Mouse (Mus musculus) MEL (cell line): ENCODE measurements around the gene Vasn. TPM values are rescaled to one million over a fixed set of nuclear protein-coding genes. Genes with fewer than 3 reads are reported as not detected.

ENCODE experiments used
- DNase-seq: peaks from one replicate; pipeline ENCODE4 v3.0.0; 2011; ENCODE audit warnings: low read depth, low spot score
- H3K27ac ChIP-seq: 2 replicates; pipeline ENCODE4 v1.5.1; 2012; ENCODE audit warnings: low read depth, mild to moderate bottlenecking, control low read depth, low read length, moderate library complexity; ENCODE audit not compliant: control insufficient read depth
- H3K27me3 ChIP-seq, 2 experiments: fragments of 150-350 bp in 1 of 2; sonication (generic) in 1 of 2; 2 replicates each; pipeline ENCODE4 v1.6.1; 2012; ENCODE audit warnings: low read length in 2 of 2, mild to moderate bottlenecking in 2 of 2, improper control_type of control experiment in 1 of 2, moderate library complexity in 1 of 2; ENCODE audit not compliant: insufficient read depth in 2 of 2, control insufficient read depth in 1 of 2
- H3K36me3 ChIP-seq, 2 experiments: 2 replicates each; pipeline ENCODE4 v1.6.1; 2012 to 2014; ENCODE audit warnings: low read length in 2 of 2, improper control_type of control experiment in 1 of 2, inconsistent platforms in 1 of 2, mild to moderate bottlenecking in 1 of 2; ENCODE audit not compliant: insufficient read depth in 2 of 2, control insufficient read depth in 1 of 2
- H3K4me1 ChIP-seq, 2 experiments: fragments of 150-350 bp in 1 of 2; sonication (generic) in 1 of 2; 2 replicates each; pipeline ENCODE4 v1.6.1; 2012; ENCODE audit warnings: low read length in 2 of 2, improper control_type of control experiment in 1 of 2, mild to moderate bottlenecking in 1 of 2; ENCODE audit not compliant: insufficient read depth in 2 of 2, control insufficient read depth in 1 of 2
- H3K4me3 ChIP-seq, 2 experiments: fragments of 150-350 bp in 1 of 2; sonication (generic) in 1 of 2; 2 replicates each; pipeline ENCODE4 v1.5.1; 2012; ENCODE audit warnings: low read depth in 2 of 2, low read length in 2 of 2, mild to moderate bottlenecking in 2 of 2, moderate library complexity in 2 of 2, control low read depth in 1 of 2, improper control_type of control experiment in 1 of 2; ENCODE audit not compliant: control insufficient read depth in 1 of 2, insufficient read depth in 1 of 2
- H3K79me2 ChIP-seq: 2 replicates; pipeline ENCODE4 v1.6.1; 2012; ENCODE audit warnings: mild to moderate bottlenecking, low read length, moderate library complexity; ENCODE audit not compliant: control insufficient read depth, poor library complexity, insufficient read depth
- H3K9ac ChIP-seq: 2 replicates; pipeline ENCODE4 v1.6.1; 2012; ENCODE audit warnings: low read depth, mild to moderate bottlenecking, control low read depth, low read length, moderate library complexity; ENCODE audit not compliant: control insufficient read depth, poor library complexity, severe bottlenecking
- H3K9me3 ChIP-seq: fragments of 150-350 bp; sonication (generic); replicated peaks from 2 replicates; pipeline ENCODE4 v1.6.1; 2012; ENCODE audit warnings: mild to moderate bottlenecking, low read length, improper control_type of control experiment, moderate library complexity; ENCODE audit not compliant: insufficient read depth
- BHLHE40 ChIP-seq: IDR thresholded peaks from 2 replicates; pipeline ENCODE4 v1.6.1; 2012; ENCODE audit warnings: low read depth, mild to moderate bottlenecking, inconsistent platforms, low read length, improper control_type of control experiment, borderline replicate concordance
- CHD1 ChIP-seq: IDR thresholded peaks from 2 replicates; pipeline ENCODE4 v1.6.1; 2012; ENCODE audit warnings: low read depth, mild to moderate bottlenecking, inconsistent platforms, low read length, improper control_type of control experiment
- CHD2 ChIP-seq: IDR thresholded peaks from 2 replicates; pipeline ENCODE4 v1.6.1; 2011; ENCODE audit warnings: low read length, improper control_type of control experiment
- CTCF ChIP-seq, 3 experiments: IDR thresholded peaks in 2 of 3; conservative IDR thresholded peaks in 1 of 3; 2 replicates each; pipeline ENCODE4 v1.5.1; 2011 to 2012; ENCODE audit warnings: low read length in 3 of 3, low read depth in 2 of 3, mild to moderate bottlenecking in 2 of 3, improper control_type of control experiment in 1 of 3, inconsistent platforms in 1 of 3, mixed read lengths in 1 of 3, moderate library complexity in 1 of 3; ENCODE audit not compliant: control insufficient read depth in 1 of 3, insufficient read depth in 1 of 3, poor library complexity in 1 of 3, severe bottlenecking in 1 of 3
- ELF1 ChIP-seq: IDR thresholded peaks from 2 replicates; pipeline ENCODE4 v1.6.1; 2014; ENCODE audit warnings: low read depth, mild to moderate bottlenecking, inconsistent platforms, low read length, improper control_type of control experiment, moderate library complexity
- EP300 ChIP-seq, 2 experiments: IDR thresholded peaks; 2 replicates each; pipeline ENCODE4 v1.6.1; 2011; ENCODE audit warnings: improper control_type of control experiment in 2 of 2, low read length in 2 of 2, low read depth in 1 of 2, mild to moderate bottlenecking in 1 of 2
- ETS1 ChIP-seq: IDR thresholded peaks from 2 replicates; pipeline ENCODE4 v1.6.1; 2012; ENCODE audit warnings: low read depth, mild to moderate bottlenecking, inconsistent platforms, low read length, improper control_type of control experiment, moderate library complexity
- HCFC1 ChIP-seq: IDR thresholded peaks from 2 replicates; pipeline ENCODE4 v1.6.1; 2012; ENCODE audit warnings: low read depth, mild to moderate bottlenecking, inconsistent platforms, low read length, improper control_type of control experiment, moderate library complexity
- JUND ChIP-seq: IDR thresholded peaks from 2 replicates; pipeline ENCODE4 v1.6.1; 2011; ENCODE audit warnings: low read depth, mild to moderate bottlenecking, improper control_type of control experiment, low read length
- MAFK ChIP-seq: IDR thresholded peaks from 2 replicates; pipeline ENCODE4 v1.6.1; 2011; ENCODE audit warnings: low read depth, mild to moderate bottlenecking, low read length, improper control_type of control experiment, borderline replicate concordance
- MAX ChIP-seq: IDR thresholded peaks from 2 replicates; pipeline ENCODE4 v1.6.1; 2011; ENCODE audit warnings: low read length, improper control_type of control experiment
- MAZ ChIP-seq: IDR thresholded peaks from 2 replicates; pipeline ENCODE4 v1.6.1; 2012; ENCODE audit warnings: low read depth, mild to moderate bottlenecking, inconsistent platforms, low read length, improper control_type of control experiment
- MYC ChIP-seq: IDR thresholded peaks from 2 replicates; pipeline ENCODE4 v1.6.1; 2011; ENCODE audit warnings: low read depth, mild to moderate bottlenecking, low read length, improper control_type of control experiment, moderate library complexity
- NRF1 ChIP-seq: IDR thresholded peaks from 2 replicates; pipeline ENCODE4 v1.6.1; 2014; ENCODE audit warnings: low read depth, mild to moderate bottlenecking, inconsistent platforms, low read length, improper control_type of control experiment, moderate library complexity; ENCODE audit not compliant: poor library complexity, insufficient read depth, severe bottlenecking
- POLR2AphosphoS5 ChIP-seq: IDR thresholded peaks from 2 replicates; pipeline ENCODE4 v1.6.1; 2012; ENCODE audit warnings: low read depth, borderline replicate concordance, mild to moderate bottlenecking, inconsistent platforms, low read length, moderate library complexity, mixed read lengths
- RCOR1 ChIP-seq: IDR thresholded peaks from 2 replicates; pipeline ENCODE4 v1.6.1; 2012; ENCODE audit warnings: low read depth, mild to moderate bottlenecking, inconsistent platforms, low read length, improper control_type of control experiment
- TBP ChIP-seq: IDR thresholded peaks from 2 replicates; pipeline ENCODE4 v1.8.0; 2011; ENCODE audit warnings: low read depth, low read length, improper control_type of control experiment
- TCF12 ChIP-seq: IDR thresholded peaks from 2 replicates; pipeline ENCODE4 v1.6.1; 2014; ENCODE audit warnings: low read depth, mild to moderate bottlenecking, inconsistent platforms, low read length, improper control_type of control experiment, moderate library complexity
- USF2 ChIP-seq, 2 experiments: IDR thresholded peaks; 2 replicates each; pipeline ENCODE4 v1.6.1; 2011 to 2012; ENCODE audit warnings: improper control_type of control experiment in 2 of 2, low read length in 2 of 2, borderline replicate concordance in 1 of 2, inconsistent platforms in 1 of 2, low read depth in 1 of 2, mild to moderate bottlenecking in 1 of 2; ENCODE audit not compliant: insufficient read depth in 1 of 2
- ZC3H11A ChIP-seq: IDR thresholded peaks from 2 replicates; pipeline ENCODE4 v1.6.1; 2012; ENCODE audit warnings: low read depth, mild to moderate bottlenecking, inconsistent platforms, low read length, improper control_type of control experiment
- ZMIZ1 ChIP-seq: IDR thresholded peaks from 2 replicates; pipeline ENCODE4 v1.6.1; 2012; ENCODE audit warnings: low read depth, mild to moderate bottlenecking, inconsistent platforms, low read length, improper control_type of control experiment, moderate library complexity
- ZNF384 ChIP-seq: IDR thresholded peaks from 2 replicates; pipeline ENCODE4 v1.6.1; 2012; ENCODE audit warnings: low read depth, mild to moderate bottlenecking, inconsistent platforms, low read length, improper control_type of control experiment
- polyA plus RNA-seq, 2 experiments: library from polyadenylated mRNA; stranded (reverse) in 1 of 2; unstranded in 1 of 2; fragments of >175 nt in 1 of 2; fragments of >200 nt in 1 of 2; gene quantifications; 2 replicates each; pipeline versions ENCODE4 v1.2.1 to v1.2.4; 2012; ENCODE audit warnings: low replicate concordance in 2 of 2, low read depth in 1 of 2; ENCODE audit not compliant: insufficient read length in 2 of 2, insufficient read depth in 1 of 2, missing spikeins in 1 of 2
- total RNA-seq: library from RNA; depleted of rRNA; stranded (reverse); fragments of 300-350 nt; gene quantifications from 2 replicates; pipeline ENCODE4 v1.2.3, GENCODE M21; 2012

Gene Vasn
- total and polyA plus RNA-seq, 3 experiments, result 0.19 to 3.1 TPM; not detected in 1

- Histone ChIP-seq H3K36me3 (peaks cover 0 to 2% of the 10 kb centered on the region in 2 experiments; a peak in 2 of 4 replicates), H3K9me3 (no peaks in the 10 kb centered on the region), H3K79me2 (no peaks in the 10 kb centered on the region), H3K4me1 (no peaks in the 10 kb centered on the region), H3K9ac (no peak overlapping the region), H3K4me3 (no peak overlapping the region), H3K27ac (no peak overlapping the region), H3K27me3 (no peaks in the 10 kb centered on the region)
- TF ChIP-seq TBP, result no peak
- no peak for TF ChIP-seq BHLHE40
- TF ChIP-seq NRF1, result no peak
- TF ChIP-seq RCOR1, result no peak
- no peak for TF ChIP-seq JUND
- no peak for TF ChIP-seq ZMIZ1
- no peak for TF ChIP-seq MAX
- TF ChIP-seq CHD1, result no peak
- TF ChIP-seq HCFC1, result no peak
- no peak for TF ChIP-seq MAFK
- DNase-seq, result no peak
These were observed 19.6 kb downstream of the Vasn start for GRCm38 (mm10) chr16:4659326-4659725.

- peaks cover 0 to 4% of the 10 kb centered on the region in 2 experiments; a peak in 2 of 4 replicates for H3K36me3 ChIP-seq
- H3K4me3 ChIP-seq, result no peak overlapping the region
- H3K27me3 ChIP-seq, result no peaks in the 10 kb centered on the region
- H3K27ac ChIP-seq, result no peak overlapping the region
- no peaks in the 10 kb centered on the region for H3K4me1 ChIP-seq
- DNase-seq, result no peak
- TF ChIP-seq CHD2, result no peak
- TF ChIP-seq POLR2AphosphoS5, result no peak
- no peak for TF ChIP-seq CTCF (IDR thresholded peaks at IDR 0.05 in 2 of 3, conservative IDR thresholded peaks at IDR 0.05 in 1 of 3; ENCODE audit: control insufficient read depth in 1 of 3, insufficient read depth in 1 of 3, low read depth in 2 of 3, low read length in 3 of 3, poor library complexity in 1 of 3, severe bottlenecking in 1 of 3)
- no peak for TF ChIP-seq MAZ
- TF ChIP-seq ZNF384, result no peak
- no peak for TF ChIP-seq JUND
- TF ChIP-seq BHLHE40, result no peak
- TF ChIP-seq ELF1, result no peak
- no peak for TF ChIP-seq USF2 (IDR thresholded peaks at IDR 0.05; ENCODE audit: borderline replicate concordance in 1 of 2, insufficient read depth in 1 of 2, low read depth in 1 of 2, low read length in 2 of 2)
- TF ChIP-seq ETS1, result no peak
- TF ChIP-seq EP300 (IDR thresholded peaks at IDR 0.05; ENCODE audit: low read depth in 1 of 2, low read length in 2 of 2), result no peak
- TF ChIP-seq TBP, result no peak
- TF ChIP-seq TCF12, result no peak
- no peak for TF ChIP-seq HCFC1
- TF ChIP-seq MYC, result no peak
- TF ChIP-seq MAFK, result no peak
- no peak for TF ChIP-seq ZC3H11A
- no peak overlapping the region for H3K9ac ChIP-seq
- no peaks in the 10 kb centered on the region for H3K79me2 ChIP-seq
- no peaks in the 10 kb centered on the region for H3K9me3 ChIP-seq
These were observed 21.9 kb downstream of the Vasn start for GRCm38 (mm10) chr16:4661605-4662004.
